Mouse (Mus musculus) hindbrain, embryonic 15.5 days (tissue): ENCODE measurements at regions not wholly inside any gene's neighbourhood (a gene's known extent, or its start where the extent isn't known, plus 50 kb on each side); places are given as distances from the start of the nearest gene placed in this dataset.

Experiments used
- ATAC-seq: fragments of 200-750 bp; cut with Nextera tagmentation; 2 replicates; pipeline ENCODE4 v1.8.0; 2017; ENCODE audit warnings: low read depth, moderate number of reproducible peaks, moderate TSS enrichment; ENCODE audit not compliant: low FRiP score
- H3K27ac ChIP-seq: fragments of 300-500 bp; sonication (generic); replicated peaks from 2 replicates; pipeline ENCODE4 v1.5.1; 2015; ENCODE audit warnings: mild to moderate bottlenecking, inconsistent platforms
- H3K27me3 ChIP-seq: fragments of 300-500 bp; sonication (generic); 2 replicates; pipeline ENCODE4 v1.6.1; 2015; ENCODE audit warnings: control low read depth, inconsistent platforms
- H3K36me3 ChIP-seq: fragments of 300-500 bp; sonication (generic); 2 replicates; pipeline ENCODE4 v1.6.1; 2015; ENCODE audit warnings: control low read depth, inconsistent platforms
- H3K4me1 ChIP-seq: fragments of 300-500 bp; sonication (generic); replicated peaks from 2 replicates; pipeline ENCODE4 v1.6.1; 2015; ENCODE audit warnings: control low read depth, inconsistent platforms
- H3K4me2 ChIP-seq: fragments of 300-500 bp; sonication (generic); 2 replicates; pipeline ENCODE4 v1.6.1; 2015; ENCODE audit warnings: moderate library complexity, mild to moderate bottlenecking, inconsistent platforms
- H3K4me3 ChIP-seq: fragments of 300-500 bp; sonication (generic); 2 replicates; pipeline ENCODE4 v1.5.1; 2015; ENCODE audit warnings: mild to moderate bottlenecking, inconsistent platforms
- H3K9ac ChIP-seq: fragments of 300-500 bp; sonication (generic); 2 replicates; pipeline ENCODE4 v1.6.1; 2015; ENCODE audit warnings: inconsistent platforms
- H3K9me3 ChIP-seq: fragments of 300-500 bp; sonication (generic); 2 replicates; pipeline ENCODE4 v1.6.1; 2016; ENCODE audit warnings: control low read depth, inconsistent platforms
- WGBS: fragments of 180-500 bp; shearing (Covaris S2); methylation state at CpG from one replicate; pipeline ENCODE4 v1.1.7; 2015; 5-methylcytosine and 5-hydroxymethylcytosine counted together

GRCm38 (mm10) chr14:25109691-25110090 lies 349.3 kb upstream of the Zmiz1 start:
- Histone ChIP-seq H3K9ac (no peak overlapping the region), H3K4me1 (peaks cover 25% of the 10 kb centered on the region), H3K36me3 (no peaks in the 10 kb centered on the region), H3K4me2 (no peak overlapping the region), H3K4me3 (no peak overlapping the region), H3K9me3 (no peaks in the 10 kb centered on the region), H3K27me3 (no peaks in the 10 kb centered on the region), H3K27ac (peak overlapping the region; percentile 96)
- 32% methylated on average over 1 of the region's 1 CpGs for WGBS
- ATAC-seq, result no peak

DNA sequence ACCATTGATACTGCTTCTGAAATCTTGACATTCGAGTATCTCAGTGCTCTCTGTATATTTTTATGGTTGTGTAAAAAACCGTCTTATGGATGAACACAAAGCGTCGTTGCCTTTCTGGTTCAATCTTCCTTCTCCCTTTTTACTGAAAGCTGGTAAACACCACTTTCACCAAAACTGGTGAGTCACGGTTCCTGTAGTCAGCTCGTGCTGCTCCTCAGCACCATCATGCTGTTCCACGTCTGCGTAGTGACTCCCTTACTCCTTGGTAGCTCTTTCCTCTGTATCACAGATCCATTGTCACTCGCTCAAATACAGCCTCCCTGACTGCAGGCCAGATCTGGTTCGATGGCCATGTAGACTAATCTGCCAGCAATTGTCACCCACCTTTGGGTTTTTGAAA lies 346.2 kb upstream of the Zmiz1 start:
- peaks cover 27% of the 10 kb centered on the region for H3K4me1 ChIP-seq
- no peak overlapping the region for H3K9ac ChIP-seq
- no peak overlapping the region for H3K4me3 ChIP-seq
- H3K27me3 ChIP-seq, result no peaks in the 10 kb centered on the region
- no peaks in the 10 kb centered on the region for H3K36me3 ChIP-seq
- WGBS, result 86% methylated on average over 10 of the region's 10 CpGs
- no peaks in the 10 kb centered on the region for H3K9me3 ChIP-seq
- H3K4me2 ChIP-seq, result no peak overlapping the region
- no peak overlapping the region for H3K27ac ChIP-seq
- ATAC-seq, result no peak

DNA sequence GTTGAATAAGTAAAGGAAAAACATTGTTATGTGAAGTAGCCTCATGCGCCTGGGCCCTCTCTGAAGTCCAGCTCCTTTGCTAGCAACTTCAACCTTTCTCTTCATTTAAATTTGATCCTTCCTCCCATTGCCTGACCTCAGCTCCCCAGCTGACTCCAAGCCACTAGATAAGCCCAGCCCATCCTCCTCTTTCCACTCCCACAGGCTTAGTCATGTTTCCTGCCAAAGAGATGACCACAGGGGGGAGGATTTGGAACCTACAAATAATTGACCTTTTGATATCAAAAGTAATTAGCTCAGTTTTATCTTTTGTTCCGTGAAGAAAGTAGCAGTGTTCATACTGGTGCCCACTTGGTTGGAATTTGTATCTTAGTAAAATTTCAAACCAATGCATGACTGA lies 345.7 kb upstream of the Zmiz1 start:
- WGBS, result 79% methylated on average over 2 of the region's 2 CpGs

GRCm38 (mm10) chr14:25116424-25116823 lies 342.6 kb upstream of the Zmiz1 start:
- H3K4me2 ChIP-seq, result no peak overlapping the region
- H3K9me3 ChIP-seq, result no peaks in the 10 kb centered on the region
- H3K36me3 ChIP-seq, result no peaks in the 10 kb centered on the region
- WGBS, result 59% methylated on average over 4 of the region's 4 CpGs
- no peak overlapping the region for H3K27ac ChIP-seq
- H3K27me3 ChIP-seq, result no peaks in the 10 kb centered on the region
- H3K9ac ChIP-seq, result no peak overlapping the region
- peaks cover 15% of the 10 kb centered on the region; the same call in 1 of the 2 replicates for H3K4me1 ChIP-seq
- ATAC-seq, result no peak
- H3K4me3 ChIP-seq, result no peak overlapping the region

More for the DNA sequence above, 345.7 kb upstream of the Zmiz1 start:
- H3K4me3 ChIP-seq, result no peak overlapping the region
- H3K4me1 ChIP-seq, result peaks cover 22% of the 10 kb centered on the region
- H3K9me3 ChIP-seq, result no peaks in the 10 kb centered on the region
- H3K27ac ChIP-seq, result no peak overlapping the region
- H3K9ac ChIP-seq, result no peak overlapping the region
- no peak for ATAC-seq
- H3K4me2 ChIP-seq, result no peak overlapping the region
- H3K36me3 ChIP-seq, result no peaks in the 10 kb centered on the region
- no peaks in the 10 kb centered on the region for H3K27me3 ChIP-seq

- no peak for ATAC-seq
- no peak overlapping the region for H3K4me3 ChIP-seq
- no peaks in the 10 kb centered on the region for H3K9me3 ChIP-seq
- H3K9ac ChIP-seq, result no peak overlapping the region
- H3K27me3 ChIP-seq, result no peaks in the 10 kb centered on the region
- H3K36me3 ChIP-seq, result no peaks in the 10 kb centered on the region
- peaks cover 28% of the 10 kb centered on the region for H3K4me1 ChIP-seq
- H3K27ac ChIP-seq, result no peak overlapping the region
- no peak overlapping the region for H3K4me2 ChIP-seq
- 69% methylated on average over 4 of the region's 4 CpGs for WGBS
Measured at GRCm38 (mm10) chr14:25119999-25120398, 339.0 kb upstream of the Zmiz1 start.

DNA sequence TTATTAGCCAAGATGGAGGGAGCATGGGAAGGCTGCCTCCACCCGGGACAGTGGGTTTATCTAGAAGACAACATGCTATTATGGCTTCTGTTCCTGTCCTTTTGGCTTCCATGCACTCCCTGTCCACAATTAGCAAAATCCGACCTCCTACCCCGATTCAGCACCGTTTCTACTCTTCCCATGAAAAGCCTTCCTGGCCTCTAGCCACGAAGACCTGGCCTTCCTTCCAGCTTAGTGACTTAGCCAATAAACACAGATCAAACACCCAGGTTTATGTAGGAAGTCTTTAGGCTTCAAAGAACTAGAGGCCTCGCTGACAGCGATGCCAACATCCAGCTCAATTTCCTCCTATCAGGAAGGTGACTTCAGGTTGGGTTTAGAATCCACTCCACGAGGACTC lies 338.5 kb upstream of the Zmiz1 start:
- H3K4me1 ChIP-seq, result peaks cover 24% of the 10 kb centered on the region
- H3K36me3 ChIP-seq, result no peaks in the 10 kb centered on the region
- H3K4me2 ChIP-seq, result no peak overlapping the region
- H3K9me3 ChIP-seq, result no peaks in the 10 kb centered on the region
- ATAC-seq, result no peak
- H3K9ac ChIP-seq, result no peak overlapping the region
- H3K4me3 ChIP-seq, result no peak overlapping the region
- 69% methylated on average over 8 of the region's 8 CpGs for WGBS
- H3K27ac ChIP-seq, result 0 out of 2 replicates have a peak overlapping the region, but pooled peaks have one; percentile 11
- H3K27me3 ChIP-seq, result no peaks in the 10 kb centered on the region

- WGBS, result 75% methylated on average over 13 of the region's 13 CpGs
- H3K9ac ChIP-seq, result no peak overlapping the region
- no peak overlapping the region for H3K4me3 ChIP-seq
Measured at GRCm38 (mm10) chr14:25122971-25123535, 335.9 kb upstream of the Zmiz1 start.

DNA sequence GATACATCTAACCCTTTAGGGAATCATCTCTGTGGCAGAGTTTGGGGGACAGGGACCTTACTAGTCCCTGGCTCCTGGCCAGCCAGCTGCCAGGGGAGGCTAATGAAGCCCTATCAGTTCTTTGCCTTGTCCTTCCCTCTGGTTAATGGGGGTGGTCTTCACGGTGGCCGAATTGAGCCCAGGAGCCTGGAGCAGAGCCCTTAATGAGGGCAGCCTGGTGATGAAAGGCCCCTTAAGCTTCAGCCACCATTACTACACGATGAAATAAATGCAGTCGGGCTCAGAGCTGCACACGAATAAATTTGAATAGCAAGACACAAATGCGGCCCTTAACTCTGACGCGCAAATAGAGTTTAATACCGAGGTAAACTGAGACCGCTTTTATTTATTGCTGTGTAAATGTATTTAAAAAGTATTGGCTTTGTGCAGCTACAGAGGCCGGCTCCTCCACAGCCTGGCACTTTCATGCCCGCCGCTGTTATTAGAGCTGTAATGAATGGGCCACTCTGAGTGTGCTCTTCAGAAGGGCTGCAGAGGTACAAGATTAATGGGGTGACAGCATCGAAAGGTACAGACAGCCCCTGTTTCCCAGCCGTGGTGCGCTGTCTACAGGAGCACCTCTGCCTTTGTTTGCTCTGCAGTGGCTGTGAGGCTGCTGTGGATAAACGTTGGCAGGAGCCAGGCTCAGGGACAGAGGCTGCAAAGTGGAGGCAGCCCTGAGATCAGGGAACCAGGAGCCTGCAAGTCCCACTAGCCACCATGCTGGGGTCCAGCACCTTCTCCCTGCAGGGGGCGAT lies 335.2 kb upstream of the Zmiz1 start:
- Histone ChIP-seq H3K9me3 (no peaks in the 10 kb centered on the region), H3K9ac (no peak overlapping the region), H3K4me1 (peaks cover 53% of the 10 kb centered on the region), H3K4me3 (no peak overlapping the region), H3K27me3 (no peaks in the 10 kb centered on the region), H3K4me2 (no peak overlapping the region), H3K36me3 (no peaks in the 10 kb centered on the region), H3K27ac (peak overlapping the region; percentile 61)
- 37% methylated on average over 18 of the region's 18 CpGs for WGBS
- ATAC-seq, result no peak

More at GRCm38 (mm10) chr14:25122971-25123535, 335.9 kb upstream of the Zmiz1 start:
- Histone ChIP-seq H3K27ac (peak overlapping the region; percentile 61), H3K27me3 (no peaks in the 10 kb centered on the region), H3K4me2 (no peak overlapping the region), H3K4me1 (peaks cover 46% of the 10 kb centered on the region), H3K36me3 (no peaks in the 10 kb centered on the region), H3K9me3 (no peaks in the 10 kb centered on the region)
- ATAC-seq, result no peak

GRCm38 (mm10) chr14:25126544-25126943 lies 332.4 kb upstream of the Zmiz1 start:
- 17% methylated on average over 7 of the region's 7 CpGs for WGBS
- Histone ChIP-seq H3K4me1 (peaks cover 45% of the 10 kb centered on the region), H3K27ac (peak overlapping the region; percentile 88), H3K4me2 (no peak overlapping the region), H3K9ac (no peak overlapping the region), H3K9me3 (no peaks in the 10 kb centered on the region), H3K27me3 (no peaks in the 10 kb centered on the region), H3K4me3 (no peak overlapping the region), H3K36me3 (no peaks in the 10 kb centered on the region)
- ATAC-seq, result no peak

DNA sequence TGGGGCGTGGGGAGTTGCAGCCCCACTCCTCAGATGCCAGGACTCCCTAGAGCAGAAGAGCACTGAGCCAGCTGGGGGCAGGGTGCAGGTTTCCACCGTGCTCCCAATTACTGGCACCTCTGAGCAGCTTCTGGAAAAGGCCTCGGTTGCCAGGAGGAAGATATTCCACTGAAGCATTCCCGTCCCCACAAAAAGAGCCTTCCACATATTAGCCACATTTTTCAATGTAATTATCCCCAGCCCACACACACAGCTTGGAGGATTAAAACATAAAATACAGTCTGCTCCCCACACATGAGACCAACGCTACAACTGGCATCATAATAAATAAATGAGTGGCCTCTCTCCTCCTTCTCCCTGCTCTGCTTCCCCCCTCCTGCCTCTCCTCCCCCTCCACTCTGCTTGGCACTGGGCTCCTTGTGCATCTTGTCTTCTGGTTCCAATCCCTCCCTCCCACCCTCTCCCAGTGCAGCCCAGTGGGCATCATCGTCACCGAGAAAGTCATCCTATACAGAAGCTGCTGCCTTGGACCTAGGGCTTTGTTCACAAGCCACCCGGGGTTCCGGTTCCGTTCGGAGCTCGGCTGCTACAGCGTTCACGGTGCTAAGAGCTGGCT lies 331.3 kb upstream of the Zmiz1 start:
- ATAC-seq, result peak; percentile 58
- no peak overlapping the region; the same call in 1 of the 2 replicates for H3K9ac ChIP-seq
- H3K4me3 ChIP-seq, result 0 out of 2 replicates have a peak overlapping the region, but pooled peaks have one; percentile 1
- H3K27ac ChIP-seq, result peak overlapping the region; percentile 88
- H3K9me3 ChIP-seq, result no peaks in the 10 kb centered on the region
- no peaks in the 10 kb centered on the region for H3K36me3 ChIP-seq
- peak overlapping the region; percentile 44 for H3K4me2 ChIP-seq
- 7% methylated on average over 14 of the region's 14 CpGs for WGBS
- peaks cover 45% of the 10 kb centered on the region for H3K4me1 ChIP-seq
- no peaks in the 10 kb centered on the region for H3K27me3 ChIP-seq

- 30% methylated on average over 6 of the region's 6 CpGs for WGBS
- H3K4me3 ChIP-seq, result 0 out of 2 replicates have a peak overlapping the region, but pooled peaks have one; percentile 1
- no peaks in the 10 kb centered on the region for H3K27me3 ChIP-seq
- no peak overlapping the region for H3K9ac ChIP-seq
- peak; percentile 27; the same call in 1 of the 2 replicates for ATAC-seq
- no peaks in the 10 kb centered on the region for H3K36me3 ChIP-seq
- peak overlapping the region; percentile 44 for H3K4me2 ChIP-seq
- peaks cover 42% of the 10 kb centered on the region for H3K4me1 ChIP-seq
- no peaks in the 10 kb centered on the region for H3K9me3 ChIP-seq
- peak overlapping the region; percentile 88 for H3K27ac ChIP-seq
Measured at GRCm38 (mm10) chr14:25128160-25128547, 330.8 kb upstream of the Zmiz1 start.

- Histone ChIP-seq H3K4me1 (peaks cover 29% of the 10 kb centered on the region), H3K4me2 (no peak overlapping the region), H3K27me3 (no peaks in the 10 kb centered on the region), H3K27ac (peak overlapping the region; percentile 71), H3K9ac (no peak overlapping the region), H3K4me3 (no peak overlapping the region), H3K36me3 (no peaks in the 10 kb centered on the region), H3K9me3 (no peaks in the 10 kb centered on the region)
- ATAC-seq, result peak; percentile 51; the same call in 1 of the 2 replicates
- 42% methylated on average over 3 of the region's 3 CpGs for WGBS
Measured at GRCm38 (mm10) chr14:25135371-25135770, 323.6 kb upstream of the Zmiz1 start.
